Mouse (Mus musculus): ENCODE data around the gene Gm49392.

DNA sequence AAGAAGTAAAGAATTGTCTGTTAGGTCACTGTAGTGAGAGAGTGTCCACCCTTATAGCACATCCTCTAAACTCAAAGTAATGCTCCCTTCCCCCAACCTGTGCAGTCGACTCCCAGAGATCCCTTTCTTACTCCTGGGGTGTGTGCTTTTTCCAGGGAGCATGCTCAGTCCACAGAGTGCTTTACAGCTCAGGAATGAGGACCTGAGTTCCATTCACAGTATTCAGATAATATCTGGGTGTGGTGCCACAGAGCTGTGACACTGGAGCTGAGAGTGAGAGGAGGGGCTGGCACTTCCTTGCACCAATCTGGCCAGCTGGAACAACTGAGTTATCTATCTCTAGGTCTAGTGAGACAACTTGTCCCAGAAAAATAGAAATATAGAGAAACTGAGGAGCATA, 83.0 kb downstream of the Gm49392 start:
- TF ChIP-seq CTCF (IDR thresholded peaks at IDR 0.05; ENCODE audit: borderline replicate concordance, insufficient read depth, low read length), result no peak
- no peak for TF ChIP-seq POLR2A (IDR thresholded peaks at IDR 0.05; ENCODE audit: low read depth, low read length)
